Mouse (Mus musculus) bone marrow macrophage, adult 2 months (primary cell): ENCODE results near the gene Gkap1.

Experiments used
- CTCF ChIP-seq: IDR thresholded peaks from 2 replicates; pipeline ENCODE4 v1.5.1; 2012; ENCODE audit warnings: low read depth, mild to moderate bottlenecking, low read length, moderate library complexity
- POLR2A ChIP-seq: IDR thresholded peaks from 2 replicates; pipeline ENCODE4 v1.6.1; 2012; ENCODE audit warnings: mild to moderate bottlenecking, low read depth, low read length, borderline replicate concordance

- TF ChIP-seq POLR2A = no peak
- no peak for TF ChIP-seq CTCF
These were observed 8.6 kb downstream of the Gkap1 start for GRCm38 (mm10) chr13:58266864-58267263.
